Mouse (Mus musculus) urinary bladder, adult 18-20 months (tissue): Measurements from ENCODE around the gene Esm1.
A peak's percentile ranks its signal among the peaks of the same experiment; 100 is the strongest.

ENCODE experiments used
- DNase-seq, 2 experiments: peaks; one replicate each; pipeline ENCODE4 v3.0.0; 2022; ENCODE audit warnings: low spot score in 2 of 2, mixed read lengths in 2 of 2

The Esm1 gene

GRCm38 (mm10) chr13:113209624-113210023 lies at the start of gene Esm1:
TSS of gene Esm1 (plus strand) at chr13:113209659.
- DNase-seq, result no peak

- peak in 1 of 2 experiments; percentile 44 for DNase-seq
Measured at GRCm38 (mm10) chr13:113164252-113165005, 45.0 kb upstream of the Esm1 start.

- DNase-seq, result no peak
Measured at GRCm38 (mm10) chr13:113168018-113168534, 41.4 kb upstream of the Esm1 start.

GRCm38 (mm10) chr13:113170256-113170655 lies 39.2 kb upstream of the Esm1 start:
- DNase-seq, result no peak

- DNase-seq, result no peak
Measured at GRCm38 (mm10) chr13:113174162-113174561, 35.3 kb upstream of the Esm1 start.

- DNase-seq, result peak; percentile 54 to 55
Measured at GRCm38 (mm10) chr13:113183310-113183709, 26.1 kb upstream of the Esm1 start.

- DNase-seq, result no peak
Measured at GRCm38 (mm10) chr13:113183720-113184119, 25.7 kb upstream of the Esm1 start.

- DNase-seq, result no peak
Measured at GRCm38 (mm10) chr13:113196808-113197674, 12.4 kb upstream of the Esm1 start.

- no peak for DNase-seq
Measured at GRCm38 (mm10) chr13:113197872-113198502, 11.5 kb upstream of the Esm1 start.

- no peak for DNase-seq
Measured at GRCm38 (mm10) chr13:113199331-113199730, 10.1 kb upstream of the Esm1 start.

- DNase-seq, result no peak
Measured at GRCm38 (mm10) chr13:113200726-113201125, 8.7 kb upstream of the Esm1 start.

- DNase-seq, result no peak
Measured at GRCm38 (mm10) chr13:113201631-113202030, 7.8 kb upstream of the Esm1 start.

- no peak for DNase-seq
Measured at GRCm38 (mm10) chr13:113202184-113202583, 7.3 kb upstream of the Esm1 start.

- no peak for DNase-seq
Measured at GRCm38 (mm10) chr13:113203146-113203545, 6.3 kb upstream of the Esm1 start.

GRCm38 (mm10) chr13:113205346-113205745 lies 4.1 kb upstream of the Esm1 start:
- no peak for DNase-seq

- DNase-seq, result no peak
Measured at GRCm38 (mm10) chr13:113211345-113211744, 1.9 kb downstream of the Esm1 start.

GRCm38 (mm10) chr13:113212401-113212800 lies 2.9 kb downstream of the Esm1 start:
- no peak for DNase-seq

- DNase-seq, result no peak
Measured at GRCm38 (mm10) chr13:113213865-113214264, 4.4 kb downstream of the Esm1 start.

GRCm38 (mm10) chr13:113221851-113222250 lies 12.4 kb downstream of the Esm1 start:
- DNase-seq, result no peak

GRCm38 (mm10) chr13:113224105-113224504 lies 14.6 kb downstream of the Esm1 start:
- DNase-seq, result no peak

- DNase-seq, result no peak
Measured at GRCm38 (mm10) chr13:113225811-113226210, 16.4 kb downstream of the Esm1 start, which contains the start of gene Gzmk. TSS of gene Gzmk (minus strand) at chr13:113225908.

GRCm38 (mm10) chr13:113227076-113227475 lies 17.6 kb downstream of the Esm1 start:
- DNase-seq, result peak in 1 of 2 experiments; percentile 25
